Comparison of ENCODE assay signal across 11 mouse cellular contexts in genomic region chr11:102339624-102340023, GRCm38 (mm10). TPM values are rescaled to one million over a fixed set of nuclear protein-coding genes. Genes with fewer than 3 reads are reported as not detected.
A peak's percentile ranks its signal among the peaks of the same experiment; 100 is the strongest.
DNase-seq lines count a peak whose midpoint lies in the region; ATAC-seq and TF ChIP-seq lines count a peak whose summit lies in the region.
"Had no signal": no experiment of that assay in that cellular context is flagged by ENCODE, and none has a peak within 500 bp of the region (broad histone marks: within the 10 kb centered on the region; RNA-seq: fewer than 3 reads in every experiment).

No protein-coding gene starts in this region.

- no peaks in the 10 kb centered on the region for H3K36me3 ChIP-seq in forebrain, embryonic 15.5 days
- no peaks in the 10 kb centered on the region for H3K36me3 ChIP-seq in forebrain, embryonic 11.5 days (ENCODE audit: control insufficient read depth, insufficient read depth, low read length)
- no peaks in the 10 kb centered on the region for H3K36me3 ChIP-seq in lung, embryonic 14.5 days (ENCODE audit: insufficient read depth)
- H3K36me3 ChIP-seq in G1E (replicated peaks): no peaks in the 10 kb centered on the region
- H3K36me3 ChIP-seq in liver, embryonic 14.5 days (replicated peaks; ENCODE audit: control insufficient read depth, insufficient read depth, low read depth): no peaks in the 10 kb centered on the region
- H3K36me3 ChIP-seq: embryonic facial prominence, embryonic 12.5 days; stomach, embryonic 15.5 days had no signal

- peak; percentile 53 for TF ChIP-seq CTCF in lung, embryonic 14.5 days (IDR thresholded peaks at IDR 0.05; ENCODE audit: low read depth)
- TF ChIP-seq CTCF in G1E (IDR thresholded peaks at IDR 0.05; ENCODE audit: low read depth, low read length): 0 out of 2 replicates have a peak, but pooled peaks have one; percentile 13
- TF ChIP-seq CTCF in liver, embryonic 14.5 days (IDR thresholded peaks at IDR 0.05; ENCODE audit: low read depth): peak; percentile 67

- TF ChIP-seq EP300 in liver, embryonic 14.5 days (IDR thresholded peaks at IDR 0.05; ENCODE audit: low read depth): no peak

- ATAC-seq in forebrain, embryonic 15.5 days (replicated peaks): no peak
- ATAC-seq in forebrain, embryonic 11.5 days (replicated peaks; ENCODE audit: low FRiP score): no peak
- ATAC-seq in lung, embryonic 14.5 days (ENCODE audit: insufficient read depth): no peak
- ATAC-seq in G1E (ENCODE audit: extremely low read depth, insufficient number of reproducible peaks, low FRiP score, poor library complexity, severe bottlenecking): no peak
- no peak for ATAC-seq in liver, embryonic 14.5 days (ENCODE audit: insufficient read depth)

- no peaks in the 10 kb centered on the region for H3K27me3 ChIP-seq in forebrain, embryonic 15.5 days
- H3K27me3 ChIP-seq in forebrain, embryonic 11.5 days (ENCODE audit: control insufficient read depth, insufficient read depth, low read length): no peaks in the 10 kb centered on the region
- H3K27me3 ChIP-seq in lung, embryonic 14.5 days (ENCODE audit: insufficient read depth, low read length): no peaks in the 10 kb centered on the region
- peaks cover 65% of the 10 kb centered on the region for H3K27me3 ChIP-seq in G1E (ENCODE audit: insufficient read depth, low read length)
- no peaks in the 10 kb centered on the region; the same call in 1 of the 2 replicates for H3K27me3 ChIP-seq in liver, embryonic 14.5 days (ENCODE audit: control insufficient read depth, insufficient read depth, low read length)
- H3K27me3 ChIP-seq: embryonic facial prominence, embryonic 12.5 days; stomach, embryonic 15.5 days had no signal

- no peaks in the 10 kb centered on the region for H3K9me3 ChIP-seq in forebrain, embryonic 15.5 days
- H3K9me3 ChIP-seq in forebrain, embryonic 11.5 days (ENCODE audit: control insufficient read depth, low read length): no peaks in the 10 kb centered on the region
- no peaks in the 10 kb centered on the region for H3K9me3 ChIP-seq in lung, embryonic 14.5 days (ENCODE audit: low read depth, low read length)
- H3K9me3 ChIP-seq in G1E (replicated peaks): peaks cover 3% of the 10 kb centered on the region
- H3K9me3 ChIP-seq in liver, embryonic 14.5 days (ENCODE audit: control insufficient read depth, low read length): no peaks in the 10 kb centered on the region
- H3K9me3 ChIP-seq: embryonic facial prominence, embryonic 12.5 days; stomach, embryonic 15.5 days had no signal

- H3K4me2 ChIP-seq in forebrain, embryonic 15.5 days (replicated peaks): no peak overlapping the region
- H3K4me2 ChIP-seq in forebrain, embryonic 11.5 days (ENCODE audit: low read depth, low read length, severe bottlenecking): no peak overlapping the region
- H3K4me2 ChIP-seq in lung, embryonic 14.5 days: no peak overlapping the region
- no peak overlapping the region for H3K4me2 ChIP-seq in liver, embryonic 14.5 days (ENCODE audit: low read depth)
- H3K4me2 ChIP-seq: embryonic facial prominence, embryonic 12.5 days; stomach, embryonic 15.5 days had no signal

- H3K27ac ChIP-seq in forebrain, embryonic 15.5 days (replicated peaks): peak overlapping the region; percentile 49; the same call in 1 of the 2 replicates
- H3K27ac ChIP-seq in forebrain, embryonic 11.5 days (ENCODE audit: low read depth, low read length): no peak overlapping the region
- H3K27ac ChIP-seq in lung, embryonic 14.5 days (ENCODE audit: low read depth): no peak overlapping the region
- H3K27ac ChIP-seq in liver, embryonic 14.5 days: no peak overlapping the region
- H3K27ac ChIP-seq: embryonic facial prominence, embryonic 12.5 days; stomach, embryonic 15.5 days had no signal

- no peak for DNase-seq in forebrain, embryonic 11.5 days (ENCODE audit: low spot score)
- peak; percentile 11 for DNase-seq in lung, embryonic 14.5 days
- no peak for DNase-seq in lung, postnatal 14 days
- no peak for DNase-seq in G1E (ENCODE audit: low spot score)
- DNase-seq in liver, embryonic 14.5 days (ENCODE audit: low read depth in 3 of 3, low spot score in 3 of 3): no peak
- DNase-seq in embryo, embryonic 10 days (ENCODE audit: low spot score): no peak
- no peak for DNase-seq in layer of hippocampus, adult 8-10 months (ENCODE audit: low spot score in 2 of 2)
- DNase-seq: midbrain, embryonic 14.5 days had no signal

- WGBS in forebrain, embryonic 15.5 days: 70% methylated on average over 4 of the region's 4 CpGs
- 55% methylated on average over 4 of the region's 4 CpGs for WGBS in forebrain, embryonic 11.5 days
- WGBS in lung, embryonic 14.5 days: 55% methylated on average over 4 of the region's 4 CpGs
- 58% methylated on average over 4 of the region's 4 CpGs for WGBS in liver, embryonic 14.5 days (ENCODE audit: insufficient replicate concordance)

- no peak overlapping the region for H3K9ac ChIP-seq in forebrain, embryonic 15.5 days (replicated peaks)
- no peak overlapping the region for H3K9ac ChIP-seq in forebrain, embryonic 11.5 days (ENCODE audit: low read length)
- no peak overlapping the region for H3K9ac ChIP-seq in lung, embryonic 14.5 days
- no peak overlapping the region for H3K9ac ChIP-seq in liver, embryonic 14.5 days (replicated peaks)
- H3K9ac ChIP-seq: embryonic facial prominence, embryonic 12.5 days; stomach, embryonic 15.5 days had no signal

- H3K4me1 ChIP-seq in forebrain, embryonic 15.5 days: peaks cover 17% of the 10 kb centered on the region
- no peaks in the 10 kb centered on the region for H3K4me1 ChIP-seq in forebrain, embryonic 11.5 days (replicated peaks; ENCODE audit: control insufficient read depth, insufficient read depth, low read length)
- H3K4me1 ChIP-seq in lung, embryonic 14.5 days (ENCODE audit: insufficient read depth): peaks cover 6% of the 10 kb centered on the region; the same call in 1 of the 2 replicates
- H3K4me1 ChIP-seq in G1E (ENCODE audit: insufficient read depth, low read depth, low read length): peaks cover 5% of the 10 kb centered on the region; the same call in 1 of the 2 replicates
- no peaks in the 10 kb centered on the region for H3K4me1 ChIP-seq in liver, embryonic 14.5 days (replicated peaks; ENCODE audit: control insufficient read depth in 2 of 2, insufficient read depth in 2 of 2, low read length in 1 of 2)
- H3K4me1 ChIP-seq: embryonic facial prominence, embryonic 12.5 days had no signal

- no peak overlapping the region for H3K4me3 ChIP-seq in forebrain, embryonic 15.5 days
- H3K4me3 ChIP-seq in forebrain, embryonic 11.5 days (ENCODE audit: low read depth, low read length): no peak overlapping the region
- H3K4me3 ChIP-seq in lung, embryonic 14.5 days (ENCODE audit: low read depth, low read length): no peak overlapping the region
- no peak overlapping the region for H3K4me3 ChIP-seq in G1E (ENCODE audit: low read depth, low read length)
- no peak overlapping the region for H3K4me3 ChIP-seq in liver, embryonic 14.5 days (ENCODE audit: insufficient read depth in 1 of 2, low read depth in 2 of 2, low read length in 2 of 2)
- H3K4me3 ChIP-seq: embryonic facial prominence, embryonic 12.5 days; stomach, embryonic 15.5 days had no signal

RNA-seq across cellular contexts. Expression of gene Ubtf, which starts 20.1 kb away (rescaled TPM):
- 105 and 107 TPM in 2 replicates for polyA plus RNA-seq in forebrain, embryonic 15.5 days (2015; fragmentation: Nextera tagmentation; extraction: Ambion mirVana)
- polyA plus RNA-seq in forebrain, embryonic 11.5 days (2014; fragmentation: Nextera tagmentation; extraction: Ambion mirVana): 109 and 111 TPM in 2 replicates
- polyA plus RNA-seq in lung, embryonic 14.5 days (2014; fragmentation: Nextera tagmentation; extraction: Ambion mirVana): 86.0 and 93.8 TPM in 2 replicates
- 69.7 and 74.7 TPM in 2 replicates for total RNA-seq in G1E (2014; fragmentation: Nextera tagmentation)
- total RNA-seq in G1E (2017): 133 and 151 TPM in 2 replicates
- polyA plus RNA-seq in G1E (2012): 179 and 180 TPM in 2 replicates
- 19.9 and 34.7 TPM in 2 replicates for polyA plus RNA-seq in liver, embryonic 14.5 days (2012; rRNA removed)
- 42.5 and 48.8 TPM in 2 replicates for polyA plus RNA-seq in liver, embryonic 14.5 days (2014; fragmentation: Nextera tagmentation; extraction: Ambion mirVana)
- total RNA-seq in layer of hippocampus, adult 8-10 months (2022): 100 to 1,000 TPM; 106 to 122 (median 120) TPM

RNA-seq across cellular contexts. Expression of gene Slc4a1, which starts 26.4 kb away (rescaled TPM):
- 1.9 and 2.6 TPM in 2 replicates for polyA plus RNA-seq in forebrain, embryonic 15.5 days (2015; fragmentation: Nextera tagmentation; extraction: Ambion mirVana)
- polyA plus RNA-seq in forebrain, embryonic 11.5 days (2014; fragmentation: Nextera tagmentation; extraction: Ambion mirVana): 33.8 and 36.8 TPM in 2 replicates
- polyA plus RNA-seq in lung, embryonic 14.5 days (2014; fragmentation: Nextera tagmentation; extraction: Ambion mirVana): 6.0 and 6.9 TPM in 2 replicates
- total RNA-seq in G1E (2014; fragmentation: Nextera tagmentation) (5.9 and 596 TPM in 2 replicates), G1E (2017) (1.1 and 1.5 TPM in 2 replicates)
- polyA plus RNA-seq in G1E (2012): 2.3 and 2.9 TPM in 2 replicates
- 570 and 632 TPM in 2 replicates for polyA plus RNA-seq in liver, embryonic 14.5 days (2012; rRNA removed)
- 606 and 703 TPM in 2 replicates for polyA plus RNA-seq in liver, embryonic 14.5 days (2014; fragmentation: Nextera tagmentation; extraction: Ambion mirVana)
- total RNA-seq in layer of hippocampus, adult 8-10 months (2022): under 1 TPM in 2 of 4 experiments, not detected in 2; 0.10 to 0.11 TPM

RNA-seq across cellular contexts. Expression of gene Atxn7l3, which starts 43.2 kb away (rescaled TPM):
- 27.6 and 29.5 TPM in 2 replicates for polyA plus RNA-seq in forebrain, embryonic 15.5 days (2015; fragmentation: Nextera tagmentation; extraction: Ambion mirVana)
- polyA plus RNA-seq in forebrain, embryonic 11.5 days (2014; fragmentation: Nextera tagmentation; extraction: Ambion mirVana): 20.8 and 21.7 TPM in 2 replicates
- polyA plus RNA-seq in lung, embryonic 14.5 days (2014; fragmentation: Nextera tagmentation; extraction: Ambion mirVana): 17.4 TPM in 2 replicates
- total RNA-seq in G1E (2014; fragmentation: Nextera tagmentation): 24.4 and 29.9 TPM in 2 replicates
- 24.0 and 24.7 TPM in 2 replicates for total RNA-seq in G1E (2017)
- 60.0 and 65.2 TPM in 2 replicates for polyA plus RNA-seq in G1E (2012)
- 11.0 and 11.6 TPM in 2 replicates for polyA plus RNA-seq in liver, embryonic 14.5 days (2012; rRNA removed)
- 3.6 and 4.7 TPM in 2 replicates for polyA plus RNA-seq in liver, embryonic 14.5 days (2014; fragmentation: Nextera tagmentation; extraction: Ambion mirVana)
- 100 to 1,000 TPM; 153 to 169 (median 157) TPM for total RNA-seq in layer of hippocampus, adult 8-10 months (2022)

RNA-seq across cellular contexts. Expression of gene Rundc3a, which starts 53.6 kb away (rescaled TPM):
- 149 and 150 TPM in 2 replicates for polyA plus RNA-seq in forebrain, embryonic 15.5 days (2015; fragmentation: Nextera tagmentation; extraction: Ambion mirVana)
- 33.1 and 35.4 TPM in 2 replicates for polyA plus RNA-seq in forebrain, embryonic 11.5 days (2014; fragmentation: Nextera tagmentation; extraction: Ambion mirVana)
- 1.1 and 1.3 TPM in 2 replicates for polyA plus RNA-seq in lung, embryonic 14.5 days (2014; fragmentation: Nextera tagmentation; extraction: Ambion mirVana)
- not detected in 2 replicates for total RNA-seq in G1E (2014; fragmentation: Nextera tagmentation)
- total RNA-seq in G1E (2017): 0.16 TPM in 1 of 2 replicates, not detected in the other
- polyA plus RNA-seq in G1E (2012): not detected in 2 replicates
- 1.4 and 1.9 TPM in 2 replicates for polyA plus RNA-seq in liver, embryonic 14.5 days (2012; rRNA removed)
- 1.0 and 1.2 TPM in 2 replicates for polyA plus RNA-seq in liver, embryonic 14.5 days (2014; fragmentation: Nextera tagmentation; extraction: Ambion mirVana)
- total RNA-seq in layer of hippocampus, adult 8-10 months (2022): 100 to 1,000 TPM; 420 to 453 (median 428) TPM

RNA-seq across cellular contexts. Expression of gene Tmub2, which starts 54.9 kb away (rescaled TPM):
- polyA plus RNA-seq in forebrain, embryonic 15.5 days (2015; fragmentation: Nextera tagmentation; extraction: Ambion mirVana): 73.1 and 73.4 TPM in 2 replicates
- 50.0 and 58.5 TPM in 2 replicates for polyA plus RNA-seq in forebrain, embryonic 11.5 days (2014; fragmentation: Nextera tagmentation; extraction: Ambion mirVana)
- polyA plus RNA-seq in lung, embryonic 14.5 days (2014; fragmentation: Nextera tagmentation; extraction: Ambion mirVana): 48.8 and 49.9 TPM in 2 replicates
- total RNA-seq in G1E (2014; fragmentation: Nextera tagmentation): 17.9 and 24.4 TPM in 2 replicates
- total RNA-seq in G1E (2017): 30.3 and 32.4 TPM in 2 replicates
- polyA plus RNA-seq in G1E (2012): 27.2 and 27.6 TPM in 2 replicates
- 19.1 and 19.8 TPM in 2 replicates for polyA plus RNA-seq in liver, embryonic 14.5 days (2012; rRNA removed)
- polyA plus RNA-seq in liver, embryonic 14.5 days (2014; fragmentation: Nextera tagmentation; extraction: Ambion mirVana): 19.3 and 24.7 TPM in 2 replicates
- total RNA-seq in layer of hippocampus, adult 8-10 months (2022): 10 to 100 TPM; 61.4 to 72.0 (median 67.7) TPM

Comparison
In these comparisons a context has a peak if more than half of its experiments do, and no peak if none do; other contexts are left out.
1. CTCF ChIP-seq: peak in every context shown above with its lines; median percentile 67 in liver, embryonic 14.5 days; 53 in lung, embryonic 14.5 days; 13 in G1E.
2. RNA of gene Slc4a1, which starts 26.4 kb away (polyA plus RNA-seq): 570 to 703 TPM in liver, embryonic 14.5 days; 33.8 to 36.8 TPM in forebrain, embryonic 11.5 days, 6.0 to 6.9 TPM in lung, embryonic 14.5 days, 2.3 to 2.9 TPM in G1E and 1.9 to 2.6 TPM in forebrain, embryonic 15.5 days; every median in the first group is over 10 times any median in the second.